Mouse (Mus musculus): ENCODE measurements around the gene Pgm1. TPM values are rescaled to one million over a fixed set of nuclear protein-coding genes. Genes with fewer than 3 reads are reported as not detected.

The Pgm1 gene
- polyA plus RNA-seq, 1 experiment from 2014 or later: 277 TPM

- no peaks in the 10 kb centered on the region for H3K4me1 ChIP-seq (ENCODE audit: control insufficient read depth, insufficient read depth, low read length)
- no peak overlapping the region for H3K4me3 ChIP-seq (ENCODE audit: low read depth, low read length)
- no peak for ATAC-seq (replicated peaks; ENCODE audit: insufficient number of reproducible peaks, low FRiP score, low TSS enrichment)
- H3K9ac ChIP-seq (ENCODE audit: low read depth, low read length): no peak overlapping the region
- H3K4me2 ChIP-seq: no peak overlapping the region
- no peaks in the 10 kb centered on the region for H3K27me3 ChIP-seq (ENCODE audit: control insufficient read depth, insufficient read depth, low read length)
- peaks cover 19% of the 10 kb centered on the region for H3K36me3 ChIP-seq (ENCODE audit: control insufficient read depth, insufficient read depth, low read length)
- H3K27ac ChIP-seq (ENCODE audit: low read depth, low read length): no peak overlapping the region
- WGBS (ENCODE audit: insufficient replicate concordance): 65% methylated on average over 5 of the region's 5 CpGs
- H3K9me3 ChIP-seq (replicated peaks; ENCODE audit: control insufficient read depth, low read length): no peaks in the 10 kb centered on the region
Observed at GRCm38 (mm10) chr4:99969328-99969727, 40.1 kb downstream of the Pgm1 start.

DNA sequence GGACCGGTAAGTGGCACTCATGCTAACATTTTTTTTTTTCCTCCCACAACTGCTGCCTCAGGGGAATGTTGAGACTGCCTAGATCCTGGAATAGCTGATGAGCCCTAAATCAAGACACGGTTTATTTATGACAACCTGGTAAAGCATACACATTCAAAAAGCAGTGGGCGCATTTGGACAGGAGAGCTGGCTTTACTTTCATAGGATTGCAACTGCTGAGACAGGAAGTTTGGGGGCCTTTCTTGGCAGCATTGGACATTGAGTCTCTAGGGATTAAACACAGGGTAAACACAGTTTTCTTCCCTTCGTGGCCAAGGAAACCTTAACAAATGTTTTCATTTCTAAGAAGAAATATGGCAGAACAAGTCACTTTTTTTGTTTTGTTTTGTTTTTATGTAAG, 40.9 kb downstream of the Pgm1 start:
- Histone ChIP-seq H3K4me2 (no peak overlapping the region), H3K27ac (ENCODE audit: low read depth, low read length) (no peak overlapping the region), H3K9me3 (replicated peaks; ENCODE audit: control insufficient read depth, low read length) (no peaks in the 10 kb centered on the region), H3K4me3 (ENCODE audit: low read depth, low read length) (no peak overlapping the region), H3K9ac (ENCODE audit: low read depth, low read length) (no peak overlapping the region), H3K27me3 (ENCODE audit: control insufficient read depth, insufficient read depth, low read length) (no peaks in the 10 kb centered on the region), H3K4me1 (ENCODE audit: control insufficient read depth, insufficient read depth, low read length) (no peaks in the 10 kb centered on the region), H3K36me3 (ENCODE audit: control insufficient read depth, insufficient read depth, low read length) (peaks cover 16% of the 10 kb centered on the region)
- ATAC-seq (replicated peaks; ENCODE audit: insufficient number of reproducible peaks, low FRiP score, low TSS enrichment): no peak
- 75% methylated on average over 4 of the region's 4 CpGs for WGBS (ENCODE audit: insufficient replicate concordance)

DNA sequence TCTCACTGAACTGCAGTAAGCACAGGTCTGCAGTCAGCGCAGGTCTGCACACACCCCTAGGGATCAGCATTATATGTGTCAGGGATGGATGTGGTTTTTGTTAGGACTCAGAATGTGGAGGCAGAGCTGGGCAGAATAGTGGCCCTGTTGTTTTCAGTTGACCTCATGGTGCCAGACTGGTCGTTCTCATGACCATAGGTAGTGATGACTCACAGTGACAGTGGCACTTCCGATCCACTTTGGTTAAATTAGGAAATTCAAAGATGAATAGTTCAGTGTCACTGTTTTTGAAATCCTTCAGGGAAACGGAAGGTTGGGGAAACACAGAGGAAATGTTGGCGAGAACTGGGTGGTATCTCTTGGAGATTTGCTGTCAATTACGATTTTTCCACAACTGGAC, 43.7 kb downstream of the Pgm1 start:
- H3K36me3 ChIP-seq (ENCODE audit: control insufficient read depth, insufficient read depth, low read length): peaks cover 3% of the 10 kb centered on the region; the same call in 1 of the 2 replicates
- no peaks in the 10 kb centered on the region for H3K9me3 ChIP-seq (replicated peaks; ENCODE audit: control insufficient read depth, low read length)
- no peak overlapping the region for H3K4me2 ChIP-seq
- WGBS (ENCODE audit: insufficient replicate concordance): 83% methylated on average over 6 of the region's 6 CpGs
- no peaks in the 10 kb centered on the region for H3K4me1 ChIP-seq (ENCODE audit: control insufficient read depth, insufficient read depth, low read length)
- no peak overlapping the region for H3K27ac ChIP-seq (ENCODE audit: low read depth, low read length)
- H3K9ac ChIP-seq (ENCODE audit: low read depth, low read length): no peak overlapping the region
- H3K27me3 ChIP-seq (ENCODE audit: control insufficient read depth, insufficient read depth, low read length): no peaks in the 10 kb centered on the region
- H3K4me3 ChIP-seq (ENCODE audit: low read depth, low read length): no peak overlapping the region
- ATAC-seq (replicated peaks; ENCODE audit: insufficient number of reproducible peaks, low FRiP score, low TSS enrichment): no peak

- Histone ChIP-seq H3K4me2 (no peak overlapping the region), H3K27me3 (ENCODE audit: control insufficient read depth, insufficient read depth, low read length) (no peaks in the 10 kb centered on the region), H3K27ac (ENCODE audit: low read depth, low read length) (no peak overlapping the region), H3K9me3 (replicated peaks; ENCODE audit: control insufficient read depth, low read length) (no peaks in the 10 kb centered on the region), H3K9ac (ENCODE audit: low read depth, low read length) (no peak overlapping the region), H3K4me3 (ENCODE audit: low read depth, low read length) (no peak overlapping the region), H3K36me3 (ENCODE audit: control insufficient read depth, insufficient read depth, low read length) (peaks cover 3% of the 10 kb centered on the region; the same call in 1 of the 2 replicates), H3K4me1 (ENCODE audit: control insufficient read depth, insufficient read depth, low read length) (no peaks in the 10 kb centered on the region)
- no peak for ATAC-seq (replicated peaks; ENCODE audit: insufficient number of reproducible peaks, low FRiP score, low TSS enrichment)
- 81% methylated on average over 1 of the region's 1 CpGs for WGBS (ENCODE audit: insufficient replicate concordance)
Observed at GRCm38 (mm10) chr4:99973931-99974330, 44.7 kb downstream of the Pgm1 start.

GRCm38 (mm10) chr4:99974375-99974774, 45.2 kb downstream of the Pgm1 start:
- Histone ChIP-seq H3K4me3 (ENCODE audit: low read depth, low read length) (no peak overlapping the region), H3K4me2 (no peak overlapping the region), H3K36me3 (ENCODE audit: control insufficient read depth, insufficient read depth, low read length) (peaks cover 3% of the 10 kb centered on the region; the same call in 1 of the 2 replicates), H3K9ac (ENCODE audit: low read depth, low read length) (no peak overlapping the region), H3K27ac (ENCODE audit: low read depth, low read length) (no peak overlapping the region), H3K27me3 (ENCODE audit: control insufficient read depth, insufficient read depth, low read length) (no peaks in the 10 kb centered on the region), H3K4me1 (ENCODE audit: control insufficient read depth, insufficient read depth, low read length) (no peaks in the 10 kb centered on the region), H3K9me3 (replicated peaks; ENCODE audit: control insufficient read depth, low read length) (no peaks in the 10 kb centered on the region)
- ATAC-seq (replicated peaks; ENCODE audit: insufficient number of reproducible peaks, low FRiP score, low TSS enrichment): no peak
- 65% methylated on average over 5 of the region's 5 CpGs for WGBS (ENCODE audit: insufficient replicate concordance)

DNA sequence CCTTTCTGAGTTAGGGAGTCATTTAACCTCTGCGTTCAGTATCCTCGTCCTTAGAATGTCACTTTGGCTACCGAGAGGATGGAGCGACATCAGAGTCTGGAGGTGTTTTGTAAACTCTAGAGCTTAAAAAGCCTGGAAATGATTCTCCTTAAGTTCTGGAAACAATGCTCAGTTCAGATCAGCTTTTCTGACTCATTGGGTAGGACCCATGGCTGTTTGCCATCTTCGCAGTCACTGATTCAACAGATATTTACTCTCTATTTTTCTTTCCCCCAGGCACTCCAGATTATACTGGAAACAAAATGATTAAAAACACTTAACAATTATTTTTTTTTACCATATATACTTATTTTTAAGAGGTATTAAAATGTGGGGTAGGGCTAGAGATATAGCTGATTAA, 50.1 kb downstream of the Pgm1 start:
- peaks cover 9% of the 10 kb centered on the region; the same call in 1 of the 2 replicates for H3K36me3 ChIP-seq (ENCODE audit: control insufficient read depth, insufficient read depth, low read length)
- H3K9me3 ChIP-seq (replicated peaks; ENCODE audit: control insufficient read depth, low read length): no peaks in the 10 kb centered on the region
- H3K4me3 ChIP-seq (ENCODE audit: low read depth, low read length): no peak overlapping the region
- 83% methylated on average over 5 of the region's 5 CpGs for WGBS (ENCODE audit: insufficient replicate concordance)
- no peaks in the 10 kb centered on the region for H3K27me3 ChIP-seq (ENCODE audit: control insufficient read depth, insufficient read depth, low read length)
- H3K4me1 ChIP-seq (ENCODE audit: control insufficient read depth, insufficient read depth, low read length): peaks cover 4% of the 10 kb centered on the region; the same call in 1 of the 2 replicates
- H3K9ac ChIP-seq (ENCODE audit: low read depth, low read length): no peak overlapping the region
- ATAC-seq (replicated peaks; ENCODE audit: insufficient number of reproducible peaks, low FRiP score, low TSS enrichment): no peak
- no peak overlapping the region for H3K4me2 ChIP-seq
- no peak overlapping the region for H3K27ac ChIP-seq (ENCODE audit: low read depth, low read length)

DNA sequence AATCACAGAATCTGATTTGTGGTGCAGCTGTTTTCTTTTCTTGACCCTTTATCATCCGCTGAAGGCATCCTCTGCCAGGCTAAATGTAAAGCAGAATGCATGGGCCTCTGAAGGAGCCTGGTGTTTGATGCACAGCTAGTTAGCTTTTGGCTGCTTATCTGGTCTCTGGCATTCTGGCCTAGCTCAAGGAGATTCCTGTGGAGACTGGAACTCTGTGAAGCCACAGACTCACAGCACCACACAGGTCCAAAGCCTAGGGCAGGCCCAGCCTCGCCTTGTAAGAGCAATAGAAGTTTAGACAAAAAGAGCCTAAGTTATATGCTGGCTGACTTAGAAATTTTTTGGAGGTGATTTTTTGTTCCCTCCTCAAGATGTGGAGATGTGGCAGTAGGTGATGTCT, 52.0 kb downstream of the Pgm1 start:
- no peaks in the 10 kb centered on the region for H3K9me3 ChIP-seq (replicated peaks; ENCODE audit: control insufficient read depth, low read length)
- H3K27ac ChIP-seq (ENCODE audit: low read depth, low read length): no peak overlapping the region
- no peak overlapping the region for H3K4me3 ChIP-seq (ENCODE audit: low read depth, low read length)
- H3K4me2 ChIP-seq: no peak overlapping the region
- no peak overlapping the region for H3K9ac ChIP-seq (ENCODE audit: low read depth, low read length)
- no peak for ATAC-seq (replicated peaks; ENCODE audit: insufficient number of reproducible peaks, low FRiP score, low TSS enrichment)
- peaks cover 9% of the 10 kb centered on the region; the same call in 1 of the 2 replicates for H3K36me3 ChIP-seq (ENCODE audit: control insufficient read depth, insufficient read depth, low read length)
- peaks cover 4% of the 10 kb centered on the region; the same call in 1 of the 2 replicates for H3K4me1 ChIP-seq (ENCODE audit: control insufficient read depth, insufficient read depth, low read length)
- H3K27me3 ChIP-seq (ENCODE audit: control insufficient read depth, insufficient read depth, low read length): no peaks in the 10 kb centered on the region
- WGBS (ENCODE audit: insufficient replicate concordance): 67% methylated on average over 2 of the region's 2 CpGs

GRCm38 (mm10) chr4:99983652-99984368, 54.6 kb downstream of the Pgm1 start:
- no peak overlapping the region for H3K4me3 ChIP-seq (ENCODE audit: low read depth, low read length)
- WGBS (ENCODE audit: insufficient replicate concordance): 33% methylated on average over 13 of the region's 13 CpGs
- no peak overlapping the region for H3K27ac ChIP-seq (ENCODE audit: low read depth, low read length)
- peaks cover 14% of the 10 kb centered on the region for H3K36me3 ChIP-seq (ENCODE audit: control insufficient read depth, insufficient read depth, low read length)
- H3K4me1 ChIP-seq (ENCODE audit: control insufficient read depth, insufficient read depth, low read length): peaks cover 4% of the 10 kb centered on the region; the same call in 1 of the 2 replicates
- no peaks in the 10 kb centered on the region for H3K27me3 ChIP-seq (ENCODE audit: control insufficient read depth, insufficient read depth, low read length)
- no peak overlapping the region for H3K4me2 ChIP-seq
- H3K9me3 ChIP-seq (replicated peaks; ENCODE audit: control insufficient read depth, low read length): no peaks in the 10 kb centered on the region
- H3K9ac ChIP-seq (ENCODE audit: low read depth, low read length): no peak overlapping the region
- no peak for ATAC-seq (replicated peaks; ENCODE audit: insufficient number of reproducible peaks, low FRiP score, low TSS enrichment)

DNA sequence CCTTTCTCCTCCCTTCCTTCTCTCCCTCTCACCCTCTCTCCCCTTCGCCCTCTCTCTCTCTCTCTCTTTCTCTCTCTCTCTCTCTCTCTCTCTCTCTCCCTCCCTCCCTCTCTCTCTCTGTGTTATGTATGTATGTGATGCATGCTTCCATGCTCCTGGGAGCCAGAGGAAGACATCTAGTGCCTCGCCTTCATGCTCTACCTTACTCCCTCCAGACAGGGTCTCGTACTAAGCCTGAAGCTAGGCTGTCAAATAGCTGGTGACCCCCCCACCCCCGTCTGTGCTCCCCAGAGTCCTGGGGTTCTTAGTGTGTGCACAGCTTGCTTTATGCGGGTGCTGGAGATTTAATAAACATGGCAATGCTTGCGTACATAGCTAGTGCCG, 55.1 kb downstream of the Pgm1 start:
- no peak for ATAC-seq (replicated peaks; ENCODE audit: insufficient number of reproducible peaks, low FRiP score, low TSS enrichment)
- no peak overlapping the region for H3K4me3 ChIP-seq (ENCODE audit: low read depth, low read length)
- 74% methylated on average over 7 of the region's 7 CpGs for WGBS (ENCODE audit: insufficient replicate concordance)
- H3K27ac ChIP-seq (ENCODE audit: low read depth, low read length): no peak overlapping the region
- H3K27me3 ChIP-seq (ENCODE audit: control insufficient read depth, insufficient read depth, low read length): no peaks in the 10 kb centered on the region
- peaks cover 14% of the 10 kb centered on the region for H3K36me3 ChIP-seq (ENCODE audit: control insufficient read depth, insufficient read depth, low read length)
- H3K4me1 ChIP-seq (ENCODE audit: control insufficient read depth, insufficient read depth, low read length): peaks cover 4% of the 10 kb centered on the region; the same call in 1 of the 2 replicates
- no peak overlapping the region for H3K9ac ChIP-seq (ENCODE audit: low read depth, low read length)
- H3K4me2 ChIP-seq: no peak overlapping the region
- H3K9me3 ChIP-seq (replicated peaks; ENCODE audit: control insufficient read depth, low read length): no peaks in the 10 kb centered on the region

Data from heart, embryonic 11.5 days (tissue).